Mouse (Mus musculus) olfactory bulb, adult 2 months (tissue): Measurements from ENCODE around the gene Nxf2.

Experiments used
- CTCF ChIP-seq: fragments of 200-500 bp; IDR thresholded peaks from 2 replicates; pipeline ENCODE4 v1.5.1; 2012; ENCODE audit warnings: low read depth, mild to moderate bottlenecking, low read length, moderate library complexity; ENCODE audit not compliant: insufficient read depth
- POLR2A ChIP-seq: fragments of 200-500 bp; IDR thresholded peaks from 2 replicates; pipeline ENCODE4 v1.6.1; 2012; ENCODE audit warnings: mild to moderate bottlenecking, low read depth, low read length, moderate library complexity; ENCODE audit not compliant: insufficient read depth

GRCm38 (mm10) chrX:134925058-134925457, 39.5 kb downstream of the Nxf2 start:
- TF ChIP-seq CTCF (no peak), POLR2A (no peak)
